Mouse (Mus musculus) G1E (cell line): ENCODE measurements around the gene Insr.

ENCODE experiments used
- CTCF ChIP-seq: IDR thresholded peaks from 2 replicates; pipeline ENCODE4 v1.5.1; 2012; ENCODE audit warnings: low read depth, low read length, inconsistent platforms, mixed read lengths
- GATA1 ChIP-seq: IDR thresholded peaks from 2 replicates; pipeline ENCODE4 v1.6.1; 2012; ENCODE audit warnings: borderline replicate concordance, low read length, inconsistent platforms, mixed read lengths

GRCm38 (mm10) chr8:3247129-3247528 lies 32.3 kb downstream of the Insr start:
- TF ChIP-seq CTCF = no peak
- TF ChIP-seq GATA1 = no peak
